Mouse (Mus musculus): ENCODE results near the gene Clcnkb. TPM values are rescaled to one million over a fixed set of nuclear protein-coding genes. Genes with fewer than 3 reads are reported as not detected.

Clcnkb gene
- polyA plus RNA-seq, 1 experiment from 2014 or later = not detected

DNA sequence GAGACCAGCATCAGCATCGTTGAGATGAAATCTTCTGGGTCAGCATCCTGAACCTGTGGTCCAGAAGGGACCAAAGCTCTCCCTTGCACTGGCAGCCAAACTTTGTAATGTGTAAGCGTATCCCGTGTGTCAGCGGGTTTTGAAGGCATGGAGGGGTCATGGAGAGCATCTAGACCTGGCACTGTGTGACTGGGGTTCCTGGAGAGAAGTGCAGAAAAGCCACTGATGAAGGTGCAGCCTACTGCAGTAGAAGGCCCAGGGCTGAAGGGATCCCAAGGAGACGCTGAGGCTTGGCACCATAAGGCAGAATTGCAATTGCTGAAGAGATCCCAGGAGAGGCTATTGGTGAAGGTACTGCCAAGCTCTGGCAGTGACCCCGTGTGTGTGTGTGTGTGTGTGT lies 13.6 kb upstream of the Clcnkb start:
- Histone ChIP-seq H3K9me3 (replicated peaks) (no peaks in the 10 kb centered on the region), H3K27me3 (ENCODE audit: low read depth, poor library complexity, severe bottlenecking) (peaks cover 51% of the 10 kb centered on the region), H3K36me3 (no peaks in the 10 kb centered on the region), H3K4me3 (no peak overlapping the region), H3K27ac (no peak overlapping the region), H3K4me1 (peaks cover 17% of the 10 kb centered on the region)
- DNase-seq (ENCODE audit: low spot score) = no peak
- WGBS = 88% methylated on average over 6 of the region's 6 CpGs

DNA sequence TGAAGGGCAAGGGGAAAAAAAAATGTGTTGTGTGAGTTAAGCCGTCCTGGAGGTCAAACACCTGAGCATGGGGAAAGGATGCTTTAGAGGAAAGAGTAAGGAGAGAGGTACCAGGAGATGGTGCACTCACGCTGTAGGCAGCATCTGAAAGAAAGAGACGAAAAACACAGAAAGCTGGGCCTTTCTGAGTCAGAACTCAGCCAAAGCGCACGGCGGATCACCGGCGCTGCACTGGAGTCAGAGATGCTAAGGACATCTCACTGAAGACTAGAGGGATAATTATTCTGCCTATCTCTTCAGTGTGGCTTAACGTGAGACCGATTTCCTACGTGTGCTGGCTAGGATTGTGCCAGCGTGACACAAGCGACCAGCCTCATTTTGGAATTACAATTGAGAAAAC lies 12.1 kb upstream of the Clcnkb start:
- 87% methylated on average over 13 of the region's 13 CpGs for WGBS
- Histone ChIP-seq H3K27ac (no peak overlapping the region), H3K4me1 (peaks cover 17% of the 10 kb centered on the region), H3K27me3 (ENCODE audit: low read depth, poor library complexity, severe bottlenecking) (peaks cover 62% of the 10 kb centered on the region), H3K36me3 (no peaks in the 10 kb centered on the region), H3K9me3 (replicated peaks) (no peaks in the 10 kb centered on the region), H3K4me3 (no peak overlapping the region)
- no peak for DNase-seq (ENCODE audit: low spot score)

DNA sequence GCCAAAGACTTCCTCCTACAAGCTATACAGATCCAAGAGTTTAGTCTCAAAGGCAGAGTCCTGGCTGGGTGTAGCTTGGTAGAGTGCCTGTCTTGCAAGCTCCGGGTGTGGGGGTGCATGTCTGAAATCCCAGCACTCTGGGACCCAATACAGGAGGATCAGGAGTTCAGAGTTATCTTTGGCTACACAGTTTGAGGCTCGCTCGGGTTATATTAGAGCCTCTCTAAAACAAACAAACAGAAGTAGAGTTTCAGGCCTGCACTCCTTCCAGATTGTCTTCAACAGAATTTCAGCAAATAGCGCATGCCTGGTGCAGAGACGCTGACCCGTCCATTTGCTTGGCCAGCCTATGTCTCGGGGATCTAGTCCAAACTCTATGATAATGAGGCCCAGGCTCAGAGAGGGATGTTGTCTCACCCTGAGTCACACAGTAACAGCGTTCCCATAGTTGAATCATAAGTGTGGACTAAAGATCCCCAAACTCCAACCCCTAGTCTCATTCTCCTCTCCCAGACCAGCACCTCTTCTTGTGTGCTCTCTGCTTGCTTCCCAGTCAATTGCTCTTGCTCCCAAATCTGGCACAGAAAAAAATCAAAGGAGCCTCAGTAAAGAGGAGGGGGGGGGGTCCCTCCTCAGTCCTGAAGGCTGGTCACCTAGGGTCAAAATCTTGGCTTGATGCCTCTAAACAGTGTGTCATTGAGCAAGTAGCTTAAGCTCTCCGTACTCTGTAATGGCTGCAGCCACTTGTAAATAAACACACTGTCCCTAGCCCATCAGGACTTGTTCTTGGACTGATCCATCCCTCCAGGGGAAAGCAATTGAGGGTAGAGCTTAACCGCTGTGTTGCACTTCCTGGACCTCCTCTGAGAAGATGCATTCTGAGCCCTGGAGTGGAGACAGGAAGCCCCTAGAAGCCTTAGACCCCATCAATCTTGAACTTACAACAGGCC lies 11.3 kb upstream of the Clcnkb start:
- no peaks in the 10 kb centered on the region for H3K36me3 ChIP-seq
- no peak for DNase-seq (ENCODE audit: low spot score)
- no peak overlapping the region for H3K27ac ChIP-seq
- no peaks in the 10 kb centered on the region for H3K9me3 ChIP-seq (replicated peaks)
- H3K4me3 ChIP-seq = no peak overlapping the region
- H3K4me1 ChIP-seq = peaks cover 15% of the 10 kb centered on the region
- 76% methylated on average over 10 of the region's 10 CpGs for WGBS
- peaks cover 68% of the 10 kb centered on the region for H3K27me3 ChIP-seq (ENCODE audit: low read depth, poor library complexity, severe bottlenecking)

DNA sequence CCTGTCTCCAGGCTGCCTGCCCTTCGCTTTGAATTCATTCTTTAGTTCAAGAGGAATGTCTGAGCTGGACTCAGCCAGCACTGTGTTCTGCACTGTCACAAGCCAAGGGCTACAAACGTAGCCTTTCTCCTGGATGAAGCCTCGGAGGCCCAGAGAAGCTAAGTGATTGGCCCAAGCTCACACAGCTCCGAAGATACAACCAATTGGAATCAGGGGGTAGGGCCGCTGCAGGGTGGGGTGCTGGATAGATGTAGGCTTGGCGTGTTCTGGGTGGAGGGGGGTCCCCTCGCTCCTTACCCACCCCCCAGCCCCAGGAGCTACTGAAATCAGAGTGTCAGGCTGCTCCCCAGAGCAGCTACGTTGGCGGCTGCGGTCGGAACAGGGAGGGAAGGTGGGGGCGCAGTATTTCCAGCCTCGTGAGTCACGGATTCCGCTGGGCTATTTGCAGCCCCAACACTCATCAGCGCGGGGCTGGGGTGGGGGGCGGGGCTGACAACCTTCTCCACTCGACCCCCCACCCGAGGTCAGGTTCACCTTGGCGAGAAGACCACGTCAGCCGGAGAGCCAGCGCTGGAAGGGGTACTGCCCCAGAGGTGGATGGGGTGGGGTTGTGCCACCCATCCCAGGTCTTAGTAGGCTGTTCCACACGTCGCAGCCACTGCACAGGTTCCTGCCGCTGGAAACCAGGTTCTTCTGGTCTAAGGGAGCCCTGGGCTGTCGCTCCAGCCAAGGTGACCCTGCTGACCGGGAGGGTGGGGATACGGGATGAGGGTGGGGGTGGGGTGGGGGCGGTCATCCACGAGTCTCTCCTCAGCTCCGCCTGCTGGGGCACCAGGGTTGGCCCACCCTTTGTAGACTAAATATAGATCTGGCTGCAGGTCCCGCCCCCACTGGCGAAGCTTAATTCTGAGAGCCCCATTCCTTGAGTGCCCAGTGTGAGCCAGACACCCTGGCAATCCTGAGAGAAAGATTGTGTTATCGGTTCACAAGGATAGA lies 10.0 kb upstream of the Clcnkb start:
- peak overlapping the region; percentile 39; the same call in 1 of the 2 replicates for H3K27ac ChIP-seq
- peaks cover 26% of the 10 kb centered on the region for H3K4me1 ChIP-seq
- no peaks in the 10 kb centered on the region for H3K9me3 ChIP-seq (replicated peaks)
- peaks cover 74% of the 10 kb centered on the region for H3K27me3 ChIP-seq (ENCODE audit: low read depth, poor library complexity, severe bottlenecking)
- H3K4me3 ChIP-seq = peak overlapping the region; percentile 49
- no peaks in the 10 kb centered on the region for H3K36me3 ChIP-seq
- 6% methylated on average over 36 of the region's 36 CpGs for WGBS
- peak; percentile 42 for DNase-seq (ENCODE audit: low spot score)

DNA sequence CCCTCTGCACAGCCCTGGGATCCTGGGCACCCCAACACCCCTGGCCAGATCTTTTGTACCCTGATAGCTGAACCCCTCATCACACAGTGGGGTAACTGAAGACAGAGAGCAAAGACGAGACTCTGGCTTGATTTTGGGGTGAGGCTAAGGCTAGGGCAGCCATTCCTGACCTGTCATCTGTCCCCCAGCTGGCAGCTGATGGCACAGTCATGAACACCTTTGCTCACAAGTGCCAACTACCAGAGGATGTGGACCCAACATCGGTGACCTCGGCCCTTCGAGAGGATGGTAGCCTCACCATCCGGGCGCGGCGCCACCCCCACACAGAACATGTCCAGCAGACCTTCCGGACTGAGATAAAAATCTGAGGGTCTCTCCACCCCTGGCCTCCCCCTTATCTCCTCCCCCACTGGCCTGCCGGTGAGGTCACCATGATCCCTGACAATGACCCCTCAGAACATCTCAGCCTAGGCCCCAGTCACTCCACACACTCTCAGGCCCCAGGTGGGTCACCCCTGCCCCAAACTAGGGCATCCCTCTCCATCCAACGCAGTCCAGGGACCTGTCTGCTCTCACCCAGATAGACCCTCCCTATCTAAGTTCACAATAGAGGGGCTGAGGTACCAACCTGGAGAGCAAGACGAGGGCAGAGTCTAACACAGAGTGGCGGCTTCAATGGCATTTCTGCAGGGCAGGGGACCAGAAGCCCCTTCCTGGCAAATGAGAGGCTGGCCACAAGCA lies 8.0 kb upstream of the Clcnkb start:
- Histone ChIP-seq H3K27me3 (ENCODE audit: low read depth, poor library complexity, severe bottlenecking) (peaks cover 79% of the 10 kb centered on the region), H3K4me1 (peaks cover 38% of the 10 kb centered on the region), H3K9me3 (replicated peaks) (no peaks in the 10 kb centered on the region), H3K36me3 (no peaks in the 10 kb centered on the region), H3K4me3 (no peak overlapping the region), H3K27ac (no peak overlapping the region)
- no peak for DNase-seq (ENCODE audit: low spot score)
- WGBS = 87% methylated on average over 13 of the region's 13 CpGs

DNA sequence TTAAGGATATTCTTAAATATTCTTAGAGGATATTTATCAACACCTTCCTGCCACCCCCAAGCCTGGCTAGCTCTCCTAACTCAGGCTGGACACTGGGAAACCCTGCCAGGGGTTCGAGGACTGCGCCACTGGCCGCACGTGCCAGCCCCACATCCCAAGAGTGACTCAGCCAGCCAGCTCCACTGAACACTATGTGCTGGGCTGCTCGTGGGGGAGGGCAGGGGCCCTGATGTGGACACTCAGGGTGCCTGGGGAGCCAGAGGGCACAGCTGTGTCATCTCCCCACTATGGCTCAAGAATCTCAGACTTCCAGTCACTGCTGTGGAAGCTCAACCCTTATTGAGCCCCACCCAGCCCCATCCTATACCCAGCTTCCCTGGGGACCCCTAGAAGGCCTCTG lies 7.5 kb upstream of the Clcnkb start:
- H3K36me3 ChIP-seq = no peaks in the 10 kb centered on the region
- no peak overlapping the region for H3K27ac ChIP-seq
- WGBS = 87% methylated on average over 5 of the region's 5 CpGs
- DNase-seq (ENCODE audit: low spot score) = no peak
- H3K9me3 ChIP-seq (replicated peaks) = no peaks in the 10 kb centered on the region
- H3K27me3 ChIP-seq (ENCODE audit: low read depth, poor library complexity, severe bottlenecking) = peaks cover 77% of the 10 kb centered on the region
- peaks cover 38% of the 10 kb centered on the region for H3K4me1 ChIP-seq
- H3K4me3 ChIP-seq = no peak overlapping the region

DNA sequence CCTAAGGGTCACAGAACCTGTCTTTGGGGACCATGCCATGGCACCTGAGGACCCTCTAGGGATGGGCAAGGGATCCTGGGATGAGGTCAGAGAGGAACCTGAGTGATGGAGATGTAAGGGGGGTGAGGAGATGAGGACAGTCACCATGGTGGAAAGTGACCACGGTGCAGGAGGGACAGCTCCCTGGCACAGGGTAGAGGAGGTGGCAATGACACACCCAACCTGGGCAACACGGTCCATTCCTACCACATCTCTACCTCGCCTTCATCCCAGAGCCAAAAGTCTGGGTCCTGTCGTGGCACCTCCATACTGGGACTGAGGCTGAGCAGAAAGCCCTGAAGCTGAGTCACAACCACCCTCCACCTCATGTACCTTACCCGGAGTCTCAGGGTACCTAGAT lies 7.0 kb upstream of the Clcnkb start:
- WGBS = 88% methylated on average over 5 of the region's 5 CpGs
- H3K27me3 ChIP-seq (ENCODE audit: low read depth, poor library complexity, severe bottlenecking) = peaks cover 72% of the 10 kb centered on the region

DNA sequence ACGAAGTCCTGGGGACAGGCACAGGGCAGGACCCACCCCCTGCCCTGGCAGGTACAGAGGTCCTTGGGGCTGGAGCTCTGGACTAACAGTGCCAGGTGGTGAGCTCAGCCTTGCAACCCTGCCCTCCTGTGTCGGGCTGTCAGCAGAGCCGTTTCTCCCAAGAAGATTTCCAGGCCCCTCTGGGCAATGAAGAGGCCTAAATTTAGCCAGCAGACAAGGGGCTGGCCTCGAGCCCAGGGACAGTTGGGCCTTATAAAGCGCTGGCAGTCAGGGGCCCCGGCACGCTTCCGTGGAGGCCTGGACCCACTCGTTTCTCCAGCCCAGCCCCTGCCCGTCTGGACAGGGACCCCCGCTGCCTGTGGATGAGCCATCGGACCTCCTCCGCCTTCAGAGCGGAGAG lies 5.6 kb upstream of the Clcnkb start:
- Histone ChIP-seq H3K4me3 (no peak overlapping the region), H3K36me3 (no peaks in the 10 kb centered on the region), H3K9me3 (replicated peaks) (no peaks in the 10 kb centered on the region), H3K27ac (no peak overlapping the region), H3K4me1 (peaks cover 38% of the 10 kb centered on the region), H3K27me3 (ENCODE audit: low read depth, poor library complexity, severe bottlenecking) (peaks cover 58% of the 10 kb centered on the region)
- 51% methylated on average over 14 of the region's 14 CpGs for WGBS
- DNase-seq (ENCODE audit: low spot score) = no peak

More for the DNA sequence above, 7.0 kb upstream of the Clcnkb start:
- DNase-seq (ENCODE audit: low spot score) = no peak
- Histone ChIP-seq H3K4me3 (no peak overlapping the region), H3K27ac (no peak overlapping the region), H3K4me1 (peaks cover 38% of the 10 kb centered on the region), H3K36me3 (no peaks in the 10 kb centered on the region), H3K9me3 (replicated peaks) (no peaks in the 10 kb centered on the region)

DNA sequence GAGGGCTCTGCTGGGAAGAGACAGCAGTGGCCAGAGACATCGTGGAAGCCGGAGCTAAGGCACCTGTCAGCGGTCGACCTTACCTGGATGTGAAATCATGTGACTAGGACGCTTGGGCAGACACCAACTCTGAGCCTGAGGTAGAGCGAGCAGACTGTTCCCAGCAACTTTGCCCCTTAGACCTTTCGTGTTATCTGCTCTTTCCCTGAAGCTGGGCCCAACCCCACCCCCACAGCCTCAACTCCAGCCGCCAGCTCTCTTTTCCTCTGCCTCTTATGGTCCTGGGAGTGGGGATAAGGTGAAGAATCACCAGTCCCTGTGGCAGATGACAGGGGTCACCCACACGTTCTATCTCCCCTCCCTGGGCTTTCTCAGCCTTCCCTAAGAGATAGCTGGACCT lies 5.1 kb upstream of the Clcnkb start:
- Histone ChIP-seq H3K4me1 (peaks cover 34% of the 10 kb centered on the region), H3K4me3 (no peak overlapping the region), H3K27ac (no peak overlapping the region), H3K9me3 (replicated peaks) (no peaks in the 10 kb centered on the region), H3K36me3 (no peaks in the 10 kb centered on the region), H3K27me3 (ENCODE audit: low read depth, poor library complexity, severe bottlenecking) (peaks cover 53% of the 10 kb centered on the region)
- no peak for DNase-seq (ENCODE audit: low spot score)
- 41% methylated on average over 9 of the region's 9 CpGs for WGBS

DNA sequence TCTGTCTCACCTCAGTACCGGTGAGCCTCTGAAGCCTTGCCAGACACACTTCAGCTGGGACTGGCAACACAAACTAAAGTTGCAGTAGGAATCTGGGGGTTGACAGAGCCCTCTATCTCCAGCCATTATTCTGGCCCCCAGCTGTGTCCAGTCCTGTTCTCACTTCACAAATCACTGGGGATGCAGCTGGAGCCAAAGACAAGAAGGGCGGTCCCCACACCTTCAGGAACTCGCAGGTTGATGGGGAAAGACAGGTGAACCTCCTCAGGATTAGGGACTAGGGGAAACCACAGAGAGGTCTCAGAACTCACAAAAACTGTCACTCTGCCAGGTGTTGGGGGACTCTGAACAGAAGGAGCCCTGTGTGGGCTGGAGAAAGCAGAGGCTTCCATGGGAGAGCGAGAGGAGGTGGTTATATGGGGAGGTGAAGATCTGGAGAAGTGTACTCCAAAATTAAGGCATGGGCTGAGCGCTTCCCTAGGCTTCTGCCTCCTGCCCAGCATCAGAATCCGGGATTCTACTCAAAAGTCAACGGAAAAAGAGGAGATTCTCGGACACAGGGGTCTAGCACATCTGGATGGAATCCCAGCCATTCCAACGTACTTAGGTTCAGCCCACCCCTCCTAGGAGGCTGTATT lies 4.5 kb upstream of the Clcnkb start, which contains the start of gene Hspb7:
Gene Hspb7 (plus strand): TSS at position 588 of the 638 bp plus-strand sequence.
- H3K4me1 ChIP-seq = peaks cover 29% of the 10 kb centered on the region
- no peaks in the 10 kb centered on the region for H3K36me3 ChIP-seq
- H3K27ac ChIP-seq = no peak within 1 kb of the TSS
- peaks cover 47% of the 10 kb centered on the region for H3K27me3 ChIP-seq (ENCODE audit: low read depth, poor library complexity, severe bottlenecking)
- H3K4me3 ChIP-seq = no peak within 1 kb of the TSS
- DNase-seq (ENCODE audit: low spot score) = no peak
- WGBS = 49% methylated on average over 9 of the region's 9 CpGs
- H3K9me3 ChIP-seq (replicated peaks) = no peaks in the 10 kb centered on the region

DNA sequence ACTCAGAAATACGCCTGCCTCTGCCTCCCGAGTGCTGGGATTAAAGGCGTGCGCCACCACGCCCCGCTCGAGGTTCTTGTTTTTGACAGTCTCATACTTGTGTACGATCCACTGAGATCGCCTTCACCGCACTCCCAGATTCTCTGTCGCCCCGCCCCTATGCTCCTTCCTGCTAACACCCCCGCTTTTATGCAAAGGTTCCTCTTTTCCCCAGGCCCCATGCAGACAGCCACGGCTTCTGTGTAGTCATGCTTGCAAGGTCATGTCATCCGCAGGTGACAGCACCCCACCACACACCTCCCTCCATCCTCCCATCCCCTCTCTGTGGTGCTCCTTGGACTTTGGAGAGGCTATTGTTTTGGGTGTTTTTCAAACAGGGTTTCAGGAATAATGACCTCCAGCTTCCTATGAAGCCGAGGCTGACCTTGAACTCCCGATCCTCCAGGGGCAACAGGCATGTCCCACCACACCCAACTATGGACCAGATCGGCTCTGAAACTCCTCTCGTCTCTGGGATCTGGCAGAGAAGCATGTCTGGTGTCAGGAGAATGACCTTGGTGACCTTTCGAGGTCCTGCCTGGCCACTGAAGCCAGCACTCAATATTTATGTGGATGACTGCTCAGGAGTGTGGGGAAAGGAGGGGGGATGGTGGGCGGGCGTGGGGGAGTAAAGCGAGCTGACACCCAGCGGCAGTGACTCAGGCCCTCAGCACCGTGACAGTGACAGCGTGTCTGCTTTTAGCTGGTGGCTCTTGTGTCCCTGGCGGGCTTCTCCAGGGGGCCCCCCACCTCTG lies 3.8 kb upstream of the Clcnkb start:
- WGBS = 63% methylated on average over 27 of the region's 27 CpGs
- DNase-seq (ENCODE audit: low spot score) = no peak
- H3K36me3 ChIP-seq = no peaks in the 10 kb centered on the region
- H3K4me3 ChIP-seq = no peak overlapping the region
- peaks cover 23% of the 10 kb centered on the region for H3K4me1 ChIP-seq
- no peaks in the 10 kb centered on the region for H3K9me3 ChIP-seq (replicated peaks)
- no peak overlapping the region for H3K27ac ChIP-seq
- H3K27me3 ChIP-seq (ENCODE audit: low read depth, poor library complexity, severe bottlenecking) = peaks cover 40% of the 10 kb centered on the region

All from limb, embryonic 10.5 days (tissue).